Mouse (Mus musculus): ENCODE measurements around the gene Srbd1. TPM values are rescaled to one million over a fixed set of nuclear protein-coding genes. Genes with fewer than 3 reads are reported as not detected.

Srbd1 gene
- polyA plus RNA-seq, 1 experiment = 42.5 TPM

- no peaks in the 10 kb centered on the region for H3K9me3 ChIP-seq (replicated peaks; ENCODE audit: control insufficient read depth, insufficient read depth, low read length, poor library complexity, severe bottlenecking)
- no peak overlapping the region for H3K27ac ChIP-seq (ENCODE audit: insufficient read depth, low read length)
- TF ChIP-seq CTCF (IDR thresholded peaks at IDR 0.05; ENCODE audit: low read depth, low read length) (no peak), EP300 (IDR thresholded peaks at IDR 0.05; ENCODE audit: insufficient read depth, low read depth, low read length) (no peak), POLR2A (IDR thresholded peaks at IDR 0.05; ENCODE audit: insufficient read depth, low read length) (no peak)
- no peaks in the 10 kb centered on the region for H3K4me1 ChIP-seq (ENCODE audit: control insufficient read depth, insufficient read depth, low read length)
- H3K4me3 ChIP-seq (ENCODE audit: low read depth, low read length) = no peak overlapping the region
- H3K36me3 ChIP-seq (ENCODE audit: control insufficient read depth, insufficient read depth, low read length, poor library complexity, severe bottlenecking) = 0 out of 2 replicates have a peak, but pooled peaks cover 2% of the 10 kb centered on the region
- no peaks in the 10 kb centered on the region for H3K27me3 ChIP-seq (ENCODE audit: control insufficient read depth, insufficient read depth, low read length, poor library complexity, severe bottlenecking)
- H3K9ac ChIP-seq (ENCODE audit: low read depth, poor library complexity, severe bottlenecking) = no peak overlapping the region
These were observed 143.3 kb downstream of the Srbd1 start for GRCm38 (mm10) chr17:86001667-86002066.

GRCm38 (mm10) chr17:85995727-85996126, 149.2 kb downstream of the Srbd1 start:
- Histone ChIP-seq H3K4me1 (ENCODE audit: control insufficient read depth, insufficient read depth, low read length) (no peaks in the 10 kb centered on the region), H3K27me3 (ENCODE audit: control insufficient read depth, insufficient read depth, low read length, poor library complexity, severe bottlenecking) (no peaks in the 10 kb centered on the region), H3K4me3 (ENCODE audit: low read depth, low read length) (no peak overlapping the region), H3K9me3 (replicated peaks; ENCODE audit: control insufficient read depth, insufficient read depth, low read length, poor library complexity, severe bottlenecking) (no peaks in the 10 kb centered on the region), H3K9ac (ENCODE audit: low read depth, poor library complexity, severe bottlenecking) (no peak overlapping the region), H3K27ac (ENCODE audit: insufficient read depth, low read length) (no peak overlapping the region), H3K36me3 (ENCODE audit: control insufficient read depth, insufficient read depth, low read length, poor library complexity, severe bottlenecking) (peaks cover 6% of the 10 kb centered on the region; the same call in 1 of the 2 replicates)
- TF ChIP-seq CTCF (IDR thresholded peaks at IDR 0.05; ENCODE audit: low read depth, low read length) (no peak), EP300 (IDR thresholded peaks at IDR 0.05; ENCODE audit: insufficient read depth, low read depth, low read length) (no peak), POLR2A (IDR thresholded peaks at IDR 0.05; ENCODE audit: insufficient read depth, low read length) (no peak)

- H3K36me3 ChIP-seq (ENCODE audit: control insufficient read depth, insufficient read depth, low read length, poor library complexity, severe bottlenecking) = peaks cover 4% of the 10 kb centered on the region; the same call in 1 of the 2 replicates
- H3K9ac ChIP-seq (ENCODE audit: low read depth, poor library complexity, severe bottlenecking) = no peak overlapping the region
- H3K4me3 ChIP-seq (ENCODE audit: low read depth, low read length) = no peak overlapping the region
- no peak overlapping the region for H3K27ac ChIP-seq (ENCODE audit: insufficient read depth, low read length)
- no peaks in the 10 kb centered on the region for H3K9me3 ChIP-seq (replicated peaks; ENCODE audit: control insufficient read depth, insufficient read depth, low read length, poor library complexity, severe bottlenecking)
- H3K4me1 ChIP-seq (ENCODE audit: control insufficient read depth, insufficient read depth, low read length) = no peaks in the 10 kb centered on the region
- TF ChIP-seq CTCF (IDR thresholded peaks at IDR 0.05; ENCODE audit: low read depth, low read length) = no peak
- no peak for TF ChIP-seq EP300 (IDR thresholded peaks at IDR 0.05; ENCODE audit: insufficient read depth, low read depth, low read length)
- TF ChIP-seq POLR2A (IDR thresholded peaks at IDR 0.05; ENCODE audit: insufficient read depth, low read length) = no peak
- no peaks in the 10 kb centered on the region for H3K27me3 ChIP-seq (ENCODE audit: control insufficient read depth, insufficient read depth, low read length, poor library complexity, severe bottlenecking)
These were observed 149.9 kb downstream of the Srbd1 start for GRCm38 (mm10) chr17:85995086-85995485.

GRCm38 (mm10) chr17:85989058-85989769, 155.8 kb downstream of the Srbd1 start:
- Histone ChIP-seq H3K9ac (ENCODE audit: low read depth, poor library complexity, severe bottlenecking) (no peak overlapping the region), H3K4me3 (ENCODE audit: low read depth, low read length) (no peak overlapping the region), H3K4me1 (ENCODE audit: control insufficient read depth, insufficient read depth, low read length) (no peaks in the 10 kb centered on the region), H3K27ac (ENCODE audit: insufficient read depth, low read length) (no peak overlapping the region), H3K36me3 (ENCODE audit: control insufficient read depth, insufficient read depth, low read length, poor library complexity, severe bottlenecking) (peaks cover 4% of the 10 kb centered on the region; the same call in 1 of the 2 replicates), H3K27me3 (ENCODE audit: control insufficient read depth, insufficient read depth, low read length, poor library complexity, severe bottlenecking) (no peaks in the 10 kb centered on the region), H3K9me3 (replicated peaks; ENCODE audit: control insufficient read depth, insufficient read depth, low read length, poor library complexity, severe bottlenecking) (no peaks in the 10 kb centered on the region)
- TF ChIP-seq EP300 (IDR thresholded peaks at IDR 0.05; ENCODE audit: insufficient read depth, low read depth, low read length) (no peak), POLR2A (IDR thresholded peaks at IDR 0.05; ENCODE audit: insufficient read depth, low read length) (no peak), CTCF (IDR thresholded peaks at IDR 0.05; ENCODE audit: low read depth, low read length) (no peak)

GRCm38 (mm10) chr17:85987531-85987930, 157.4 kb downstream of the Srbd1 start:
- Histone ChIP-seq H3K27me3 (ENCODE audit: control insufficient read depth, insufficient read depth, low read length, poor library complexity, severe bottlenecking) (no peaks in the 10 kb centered on the region), H3K9me3 (replicated peaks; ENCODE audit: control insufficient read depth, insufficient read depth, low read length, poor library complexity, severe bottlenecking) (no peaks in the 10 kb centered on the region), H3K9ac (ENCODE audit: low read depth, poor library complexity, severe bottlenecking) (no peak overlapping the region), H3K27ac (ENCODE audit: insufficient read depth, low read length) (no peak overlapping the region), H3K4me1 (ENCODE audit: control insufficient read depth, insufficient read depth, low read length) (no peaks in the 10 kb centered on the region), H3K36me3 (ENCODE audit: control insufficient read depth, insufficient read depth, low read length, poor library complexity, severe bottlenecking) (peaks cover 4% of the 10 kb centered on the region; the same call in 1 of the 2 replicates), H3K4me3 (ENCODE audit: low read depth, low read length) (no peak overlapping the region)
- no peak for TF ChIP-seq POLR2A (IDR thresholded peaks at IDR 0.05; ENCODE audit: insufficient read depth, low read length)
- TF ChIP-seq CTCF (IDR thresholded peaks at IDR 0.05; ENCODE audit: low read depth, low read length) = no peak
- no peak for TF ChIP-seq EP300 (IDR thresholded peaks at IDR 0.05; ENCODE audit: insufficient read depth, low read depth, low read length)

GRCm38 (mm10) chr17:85986624-85987023, 158.4 kb downstream of the Srbd1 start:
- H3K9me3 ChIP-seq (replicated peaks; ENCODE audit: control insufficient read depth, insufficient read depth, low read length, poor library complexity, severe bottlenecking) = no peaks in the 10 kb centered on the region
- H3K27ac ChIP-seq (ENCODE audit: insufficient read depth, low read length) = no peak overlapping the region
- H3K27me3 ChIP-seq (ENCODE audit: control insufficient read depth, insufficient read depth, low read length, poor library complexity, severe bottlenecking) = no peaks in the 10 kb centered on the region
- H3K4me1 ChIP-seq (ENCODE audit: control insufficient read depth, insufficient read depth, low read length) = no peaks in the 10 kb centered on the region
- H3K4me3 ChIP-seq (ENCODE audit: low read depth, low read length) = no peak overlapping the region
- H3K9ac ChIP-seq (ENCODE audit: low read depth, poor library complexity, severe bottlenecking) = no peak overlapping the region
- H3K36me3 ChIP-seq (ENCODE audit: control insufficient read depth, insufficient read depth, low read length, poor library complexity, severe bottlenecking) = peaks cover 4% of the 10 kb centered on the region; the same call in 1 of the 2 replicates
- TF ChIP-seq EP300 (IDR thresholded peaks at IDR 0.05; ENCODE audit: insufficient read depth, low read depth, low read length) = no peak
